Mouse (Mus musculus): ENCODE results near the gene Smox. TPM values are rescaled to one million over a fixed set of nuclear protein-coding genes. Genes with fewer than 3 reads are reported as not detected.

Gene Smox
- polyA plus RNA-seq (2015; fragmentation: Nextera tagmentation; extraction: Ambion mirVana) = 35.7 and 38.6 TPM in 2 replicates

GRCm38 (mm10) chr2:131491196-131491595 is at the start of gene Smox:
Gene Smox (plus strand): TSS chr2:131491496.
- Histone ChIP-seq H3K4me2 (ENCODE audit: low read depth, low read length) (peak within 1 kb of the TSS; percentile 95), H3K9me3 (replicated peaks; ENCODE audit: control insufficient read depth, low read length) (no peaks in the 10 kb centered on the region), H3K27me3 (ENCODE audit: control insufficient read depth, insufficient read depth, low read length) (no peaks in the 10 kb centered on the region), H3K27ac (ENCODE audit: low read length) (peak within 1 kb of the TSS; percentile 73), H3K36me3 (ENCODE audit: control insufficient read depth, insufficient read depth, low read length) (no peaks in the 10 kb centered on the region), H3K4me1 (ENCODE audit: control insufficient read depth, insufficient read depth, low read length) (peaks cover 9% of the 10 kb centered on the region), H3K4me3 (replicated peaks; ENCODE audit: low read length) (peak within 1 kb of the TSS; percentile 84), H3K9ac (ENCODE audit: low read length) (peak within 1 kb of the TSS; percentile 91)
- WGBS = 17% methylated on average over 7 of the region's 7 CpGs
- no peak for ATAC-seq (ENCODE audit: insufficient read depth, low FRiP score)

- H3K27me3 ChIP-seq (ENCODE audit: control insufficient read depth, insufficient read depth, low read length) = no peaks in the 10 kb centered on the region
- H3K4me2 ChIP-seq (ENCODE audit: low read depth, low read length) = no peak overlapping the region
- no peak overlapping the region for H3K4me3 ChIP-seq (replicated peaks; ENCODE audit: low read length)
- H3K9me3 ChIP-seq (replicated peaks; ENCODE audit: control insufficient read depth, low read length) = no peaks in the 10 kb centered on the region
- no peak for ATAC-seq (ENCODE audit: insufficient read depth, low FRiP score)
- H3K9ac ChIP-seq (ENCODE audit: low read length) = no peak overlapping the region
- no peaks in the 10 kb centered on the region for H3K36me3 ChIP-seq (ENCODE audit: control insufficient read depth, insufficient read depth, low read length)
- WGBS = 61% methylated on average over 8 of the region's 8 CpGs
- no peaks in the 10 kb centered on the region for H3K4me1 ChIP-seq (ENCODE audit: control insufficient read depth, insufficient read depth, low read length)
- H3K27ac ChIP-seq (ENCODE audit: low read length) = no peak overlapping the region
Observed at GRCm38 (mm10) chr2:131443084-131443890, 48.0 kb upstream of the Smox start.

- H3K4me3 ChIP-seq (replicated peaks; ENCODE audit: low read length) = no peak overlapping the region
- no peak overlapping the region for H3K9ac ChIP-seq (ENCODE audit: low read length)
- H3K36me3 ChIP-seq (ENCODE audit: control insufficient read depth, insufficient read depth, low read length) = no peaks in the 10 kb centered on the region
- WGBS = 86% methylated on average over 1 of the region's 1 CpGs
- no peak for ATAC-seq (ENCODE audit: insufficient read depth, low FRiP score)
- H3K4me2 ChIP-seq (ENCODE audit: low read depth, low read length) = no peak overlapping the region
- H3K9me3 ChIP-seq (replicated peaks; ENCODE audit: control insufficient read depth, low read length) = no peaks in the 10 kb centered on the region
- no peak overlapping the region for H3K27ac ChIP-seq (ENCODE audit: low read length)
- no peaks in the 10 kb centered on the region for H3K27me3 ChIP-seq (ENCODE audit: control insufficient read depth, insufficient read depth, low read length)
- H3K4me1 ChIP-seq (ENCODE audit: control insufficient read depth, insufficient read depth, low read length) = no peaks in the 10 kb centered on the region
Observed at GRCm38 (mm10) chr2:131443891-131444190, 47.5 kb upstream of the Smox start.

GRCm38 (mm10) chr2:131446416-131446982 is 44.8 kb upstream of the Smox start:
- no peaks in the 10 kb centered on the region for H3K9me3 ChIP-seq (replicated peaks; ENCODE audit: control insufficient read depth, low read length)
- ATAC-seq (ENCODE audit: insufficient read depth, low FRiP score) = no peak
- no peaks in the 10 kb centered on the region for H3K36me3 ChIP-seq (ENCODE audit: control insufficient read depth, insufficient read depth, low read length)
- no peak overlapping the region for H3K4me3 ChIP-seq (replicated peaks; ENCODE audit: low read length)
- no peaks in the 10 kb centered on the region for H3K4me1 ChIP-seq (ENCODE audit: control insufficient read depth, insufficient read depth, low read length)
- H3K27me3 ChIP-seq (ENCODE audit: control insufficient read depth, insufficient read depth, low read length) = no peaks in the 10 kb centered on the region
- no peak overlapping the region for H3K27ac ChIP-seq (ENCODE audit: low read length)
- H3K4me2 ChIP-seq (ENCODE audit: low read depth, low read length) = no peak overlapping the region
- H3K9ac ChIP-seq (ENCODE audit: low read length) = no peak overlapping the region
- 56% methylated on average over 2 of the region's 2 CpGs for WGBS

GRCm38 (mm10) chr2:131447566-131448330 is 43.5 kb upstream of the Smox start:
- no peak overlapping the region for H3K4me3 ChIP-seq (replicated peaks; ENCODE audit: low read length)
- no peaks in the 10 kb centered on the region for H3K27me3 ChIP-seq (ENCODE audit: control insufficient read depth, insufficient read depth, low read length)
- ATAC-seq (ENCODE audit: insufficient read depth, low FRiP score) = no peak
- no peak overlapping the region for H3K4me2 ChIP-seq (ENCODE audit: low read depth, low read length)
- no peak overlapping the region for H3K9ac ChIP-seq (ENCODE audit: low read length)
- no peaks in the 10 kb centered on the region for H3K9me3 ChIP-seq (replicated peaks; ENCODE audit: control insufficient read depth, low read length)
- H3K36me3 ChIP-seq (ENCODE audit: control insufficient read depth, insufficient read depth, low read length) = no peaks in the 10 kb centered on the region
- WGBS = 72% methylated on average over 8 of the region's 8 CpGs
- H3K4me1 ChIP-seq (ENCODE audit: control insufficient read depth, insufficient read depth, low read length) = no peaks in the 10 kb centered on the region
- H3K27ac ChIP-seq (ENCODE audit: low read length) = no peak overlapping the region

GRCm38 (mm10) chr2:131448353-131448752 is 42.9 kb upstream of the Smox start:
- Histone ChIP-seq H3K9ac (ENCODE audit: low read length) (no peak overlapping the region), H3K4me1 (ENCODE audit: control insufficient read depth, insufficient read depth, low read length) (no peaks in the 10 kb centered on the region), H3K4me3 (replicated peaks; ENCODE audit: low read length) (no peak overlapping the region), H3K36me3 (ENCODE audit: control insufficient read depth, insufficient read depth, low read length) (no peaks in the 10 kb centered on the region), H3K27ac (ENCODE audit: low read length) (no peak overlapping the region), H3K4me2 (ENCODE audit: low read depth, low read length) (no peak overlapping the region), H3K27me3 (ENCODE audit: control insufficient read depth, insufficient read depth, low read length) (no peaks in the 10 kb centered on the region), H3K9me3 (replicated peaks; ENCODE audit: control insufficient read depth, low read length) (no peaks in the 10 kb centered on the region)
- ATAC-seq (ENCODE audit: insufficient read depth, low FRiP score) = no peak

GRCm38 (mm10) chr2:131449720-131450119 is 41.6 kb upstream of the Smox start:
- Histone ChIP-seq H3K4me1 (ENCODE audit: control insufficient read depth, insufficient read depth, low read length) (no peaks in the 10 kb centered on the region), H3K4me3 (replicated peaks; ENCODE audit: low read length) (no peak overlapping the region), H3K27ac (ENCODE audit: low read length) (no peak overlapping the region), H3K27me3 (ENCODE audit: control insufficient read depth, insufficient read depth, low read length) (no peaks in the 10 kb centered on the region), H3K9ac (ENCODE audit: low read length) (no peak overlapping the region), H3K9me3 (replicated peaks; ENCODE audit: control insufficient read depth, low read length) (no peaks in the 10 kb centered on the region), H3K4me2 (ENCODE audit: low read depth, low read length) (no peak overlapping the region), H3K36me3 (ENCODE audit: control insufficient read depth, insufficient read depth, low read length) (no peaks in the 10 kb centered on the region)
- no peak for ATAC-seq (ENCODE audit: insufficient read depth, low FRiP score)
- WGBS = 58% methylated on average over 5 of the region's 5 CpGs

GRCm38 (mm10) chr2:131450491-131450890 is 40.8 kb upstream of the Smox start:
- Histone ChIP-seq H3K9me3 (replicated peaks; ENCODE audit: control insufficient read depth, low read length) (no peaks in the 10 kb centered on the region), H3K4me2 (ENCODE audit: low read depth, low read length) (no peak overlapping the region), H3K9ac (ENCODE audit: low read length) (no peak overlapping the region), H3K36me3 (ENCODE audit: control insufficient read depth, insufficient read depth, low read length) (no peaks in the 10 kb centered on the region), H3K27ac (ENCODE audit: low read length) (no peak overlapping the region), H3K4me3 (replicated peaks; ENCODE audit: low read length) (no peak overlapping the region), H3K27me3 (ENCODE audit: control insufficient read depth, insufficient read depth, low read length) (no peaks in the 10 kb centered on the region), H3K4me1 (ENCODE audit: control insufficient read depth, insufficient read depth, low read length) (no peaks in the 10 kb centered on the region)
- 75% methylated on average over 5 of the region's 5 CpGs for WGBS
- no peak for ATAC-seq (ENCODE audit: insufficient read depth, low FRiP score)

- no peak overlapping the region for H3K4me2 ChIP-seq (ENCODE audit: low read depth, low read length)
- no peak for ATAC-seq (ENCODE audit: insufficient read depth, low FRiP score)
- no peak overlapping the region for H3K4me3 ChIP-seq (replicated peaks; ENCODE audit: low read length)
- no peak overlapping the region for H3K27ac ChIP-seq (ENCODE audit: low read length)
- H3K27me3 ChIP-seq (ENCODE audit: control insufficient read depth, insufficient read depth, low read length) = no peaks in the 10 kb centered on the region
- 51% methylated on average over 7 of the region's 7 CpGs for WGBS
- no peak overlapping the region for H3K9ac ChIP-seq (ENCODE audit: low read length)
- H3K4me1 ChIP-seq (ENCODE audit: control insufficient read depth, insufficient read depth, low read length) = no peaks in the 10 kb centered on the region
- no peaks in the 10 kb centered on the region for H3K9me3 ChIP-seq (replicated peaks; ENCODE audit: control insufficient read depth, low read length)
- H3K36me3 ChIP-seq (ENCODE audit: control insufficient read depth, insufficient read depth, low read length) = no peaks in the 10 kb centered on the region
Observed at GRCm38 (mm10) chr2:131457728-131458127, 33.6 kb upstream of the Smox start.
